In the genomic region with DNA sequence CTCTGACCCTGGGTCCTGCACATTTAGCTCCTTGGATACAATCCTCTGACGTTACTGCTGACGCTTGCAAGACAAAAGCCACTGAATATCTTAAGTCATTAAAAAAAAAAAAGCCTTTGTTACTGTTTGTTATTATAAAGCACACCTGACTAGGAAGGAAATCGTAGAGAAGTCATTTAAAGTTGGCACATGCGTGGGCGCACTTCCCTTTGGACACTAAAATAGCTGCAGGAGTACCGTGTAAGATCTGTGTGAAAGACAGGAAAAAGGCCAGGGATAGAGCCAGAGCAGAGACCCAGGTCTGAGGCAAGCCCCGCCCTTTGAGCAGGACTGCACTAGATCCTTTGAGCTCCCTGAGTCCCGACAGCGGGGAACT, we compare ENCODE assay signal across 9 mouse cellular contexts.
DNase-seq lines count a peak whose midpoint lies in the region; ATAC-seq and TF ChIP-seq lines count a peak whose summit lies in the region.
"Had no signal": no experiment of that assay in that cellular context is flagged by ENCODE, and none has a peak within 500 bp of the region (broad histone marks: within the 10 kb centered on the region; RNA-seq: fewer than 3 reads in every experiment).

No protein-coding gene starts in this region.

- H3K4me1 ChIP-seq in limb, embryonic 14.5 days (ENCODE audit: control insufficient read depth, insufficient read depth, low read length), result no peaks in the 10 kb centered on the region
- no peaks in the 10 kb centered on the region for H3K4me1 ChIP-seq in limb, embryonic 10.5 days
- H3K4me1 ChIP-seq in heart, embryonic 13.5 days, result peaks cover 45% of the 10 kb centered on the region
- no peaks in the 10 kb centered on the region for H3K4me1 ChIP-seq in stomach, embryonic 16.5 days (ENCODE audit: control insufficient read depth, insufficient read depth, low read length)

- ATAC-seq in limb, embryonic 14.5 days (ENCODE audit: low FRiP score, low read depth), result no peak
- no peak for ATAC-seq in heart, embryonic 13.5 days (ENCODE audit: extremely low read depth, insufficient number of reproducible peaks, low FRiP score, low TSS enrichment)
- ATAC-seq in stomach, embryonic 16.5 days (ENCODE audit: insufficient read depth, low FRiP score), result peak; percentile 60
- ATAC-seq in megakaryocyte-erythroid progenitor cell, adult 5-6 weeks (replicated peaks; ENCODE audit: low FRiP score, low TSS enrichment, poor library complexity, severe bottlenecking), result no peak

- H3K4me2 ChIP-seq in limb, embryonic 14.5 days (replicated peaks; ENCODE audit: low read depth, low read length, severe bottlenecking), result no peak overlapping the region
- H3K4me2 ChIP-seq in heart, embryonic 13.5 days, result peak overlapping the region; percentile 47
- H3K4me2 ChIP-seq in stomach, embryonic 16.5 days (ENCODE audit: low read depth, low read length), result no peak overlapping the region

- no peak overlapping the region for H3K4me3 ChIP-seq in limb, embryonic 14.5 days (replicated peaks; ENCODE audit: low read length)
- no peak overlapping the region for H3K4me3 ChIP-seq in limb, embryonic 10.5 days
- no peak overlapping the region for H3K4me3 ChIP-seq in heart, embryonic 13.5 days
- H3K4me3 ChIP-seq in stomach, embryonic 16.5 days (replicated peaks; ENCODE audit: low read length), result no peak overlapping the region

- H3K27ac ChIP-seq in limb, embryonic 14.5 days (replicated peaks; ENCODE audit: low read depth, low read length), result peak overlapping the region; percentile 33; the same call in 1 of the 2 replicates
- no peak overlapping the region for H3K27ac ChIP-seq in limb, embryonic 10.5 days
- H3K27ac ChIP-seq in heart, embryonic 13.5 days (replicated peaks), result peak overlapping the region; percentile 92
- peak overlapping the region; percentile 3; the same call in 1 of the 2 replicates for H3K27ac ChIP-seq in stomach, embryonic 16.5 days (ENCODE audit: low read length)

- H3K9me3 ChIP-seq in limb, embryonic 14.5 days (ENCODE audit: control insufficient read depth, low read length), result no peaks in the 10 kb centered on the region
- H3K9me3 ChIP-seq in limb, embryonic 10.5 days (replicated peaks), result no peaks in the 10 kb centered on the region
- H3K9me3 ChIP-seq in heart, embryonic 13.5 days, result no peaks in the 10 kb centered on the region
- no peaks in the 10 kb centered on the region for H3K9me3 ChIP-seq in stomach, embryonic 16.5 days (replicated peaks; ENCODE audit: control insufficient read depth, low read length)

- WGBS in limb, embryonic 14.5 days, result 49% methylated on average over 9 of the region's 9 CpGs
- 63% methylated on average over 9 of the region's 9 CpGs for WGBS in limb, embryonic 10.5 days
- 22% methylated on average over 9 of the region's 9 CpGs for WGBS in heart, embryonic 13.5 days
- WGBS in stomach, embryonic 16.5 days, result 45% methylated on average over 9 of the region's 9 CpGs

- H3K36me3 ChIP-seq in limb, embryonic 14.5 days (ENCODE audit: control insufficient read depth, insufficient read depth, low read length), result peaks cover 12% of the 10 kb centered on the region
- peaks cover 31% of the 10 kb centered on the region for H3K36me3 ChIP-seq in limb, embryonic 10.5 days
- H3K36me3 ChIP-seq in heart, embryonic 13.5 days, result peaks cover 27% of the 10 kb centered on the region
- H3K36me3 ChIP-seq in stomach, embryonic 16.5 days (ENCODE audit: control insufficient read depth, insufficient read depth, low read length), result no peaks in the 10 kb centered on the region

- peak; percentile 9 for DNase-seq in limb, embryonic 14.5 days (ENCODE audit: low spot score)
- DNase-seq in limb, embryonic 10.5 days (ENCODE audit: low spot score), result no peak
- DNase-seq in kidney, postnatal 14 days, result peak; percentile 62
- no peak for DNase-seq in left cerebral cortex, adult 11 months (ENCODE audit: low spot score)
- no peak for DNase-seq in gastrocnemius, postnatal 4 days (ENCODE audit: low spot score in 2 of 2)
- DNase-seq: gastrocnemius, postnatal 25 days had no signal

- no peak for TF ChIP-seq POLR2A in limb, embryonic 14.5 days (IDR thresholded peaks at IDR 0.05; ENCODE audit: borderline replicate concordance, extremely low read depth, insufficient read depth, insufficient read length)

- H3K27me3 ChIP-seq in limb, embryonic 14.5 days (ENCODE audit: control insufficient read depth, insufficient read depth, low read length), result no peaks in the 10 kb centered on the region
- H3K27me3 ChIP-seq in limb, embryonic 10.5 days (ENCODE audit: low read depth, poor library complexity, severe bottlenecking), result no peaks in the 10 kb centered on the region
- no peaks in the 10 kb centered on the region for H3K27me3 ChIP-seq in heart, embryonic 13.5 days (replicated peaks)
- no peaks in the 10 kb centered on the region for H3K27me3 ChIP-seq in stomach, embryonic 16.5 days (ENCODE audit: control insufficient read depth, insufficient read depth, low read length)

- no peak overlapping the region for H3K9ac ChIP-seq in limb, embryonic 14.5 days (ENCODE audit: low read depth, low read length, severe bottlenecking)
- H3K9ac ChIP-seq in heart, embryonic 13.5 days, result peak overlapping the region; percentile 62; the same call in 1 of the 2 replicates
- H3K9ac ChIP-seq in stomach, embryonic 16.5 days (ENCODE audit: low read length), result no peak overlapping the region

Comparison
In these comparisons a context has a peak if more than half of its experiments do, and no peak if none do; other contexts are left out.
1. DNase-seq: peak in limb, embryonic 14.5 days (single experiment) and kidney, postnatal 14 days (single experiment); none in limb, embryonic 10.5 days (single experiment), left cerebral cortex, adult 11 months (single experiment) and gastrocnemius, postnatal 4 days (0 of 2).